Mouse (Mus musculus) limb, embryonic 11.5 days (tissue): ENCODE data around the gene Xk. TPM values are rescaled to one million over a fixed set of nuclear protein-coding genes. Genes with fewer than 3 reads are reported as not detected.
"Not testable (repeated sequence)": the region's sequence is repeated elsewhere in the genome, so short reads cannot be mapped to it uniquely, and the experiment has no call there.

ENCODE experiments used
- ATAC-seq: fragments of 200-750 bp; cut with Nextera tagmentation; 2 replicates; pipeline ENCODE4 v1.8.0; 2017; ENCODE audit warnings: low read depth; ENCODE audit not compliant: insufficient number of reproducible peaks, low FRiP score, low TSS enrichment
- DNase-seq: peaks from one replicate; pipeline ENCODE4 v3.0.0-alpha.2; 2015; ENCODE audit warnings: low spot score
- H3K27ac ChIP-seq: fragments of 300-500 bp; sonication (generic); replicated peaks from 2 replicates; pipeline ENCODE4 v1.5.1; 2014; ENCODE audit warnings: low read depth, mild to moderate bottlenecking, low read length
- H3K27me3 ChIP-seq: fragments of 300-500 bp; sonication (generic); 2 replicates; pipeline ENCODE4 v1.6.1; 2014; ENCODE audit warnings: mild to moderate bottlenecking, low read length, mixed read lengths; ENCODE audit not compliant: control insufficient read depth, insufficient read depth
- H3K36me3 ChIP-seq: fragments of 300-500 bp; sonication (generic); 2 replicates; pipeline ENCODE4 v1.6.1; 2014; ENCODE audit warnings: mild to moderate bottlenecking, low read length, moderate library complexity, mixed read lengths; ENCODE audit not compliant: control insufficient read depth, insufficient read depth
- H3K4me1 ChIP-seq: fragments of 300-500 bp; sonication (generic); 2 replicates; pipeline ENCODE4 v1.6.1; 2014; ENCODE audit warnings: low read length, mixed read lengths; ENCODE audit not compliant: control insufficient read depth, insufficient read depth
- H3K4me2 ChIP-seq: fragments of 300-500 bp; sonication (generic); 2 replicates; pipeline ENCODE4 v1.6.1; 2014; ENCODE audit warnings: low read depth, mild to moderate bottlenecking, moderate library complexity; ENCODE audit not compliant: severe bottlenecking
- H3K4me3 ChIP-seq: fragments of 300-500 bp; sonication (generic); 2 replicates; pipeline ENCODE4 v1.5.1; 2014; ENCODE audit warnings: low read depth, low read length
- H3K9ac ChIP-seq: fragments of 300-500 bp; sonication (generic); 2 replicates; pipeline ENCODE4 v1.6.1; 2014; ENCODE audit warnings: mild to moderate bottlenecking, low read length
- H3K9me3 ChIP-seq: fragments of 300-500 bp; sonication (generic); 2 replicates; pipeline ENCODE4 v1.6.1; 2016; ENCODE audit warnings: low read length; ENCODE audit not compliant: control insufficient read depth
- WGBS: fragments of 180-500 bp; shearing (Covaris S2); extraction: QIAGEN DNeasy Blood & Tissue Kit; methylation state at CpG from one replicate; pipeline ENCODE4 v1.1.7; 2014; 5-methylcytosine and 5-hydroxymethylcytosine counted together
- polyA plus RNA-seq: library from polyadenylated mRNA; unstranded; fragments of >200 nt; fragmentation: Nextera tagmentation; extraction: Ambion mirVana; gene quantifications from 2 replicates; pipeline ENCODE4 v1.2.1, GENCODE M21; 2014

Xk gene
- polyA plus RNA-seq, 1 experiment from 2014 or later: 1.8 TPM

DNA sequence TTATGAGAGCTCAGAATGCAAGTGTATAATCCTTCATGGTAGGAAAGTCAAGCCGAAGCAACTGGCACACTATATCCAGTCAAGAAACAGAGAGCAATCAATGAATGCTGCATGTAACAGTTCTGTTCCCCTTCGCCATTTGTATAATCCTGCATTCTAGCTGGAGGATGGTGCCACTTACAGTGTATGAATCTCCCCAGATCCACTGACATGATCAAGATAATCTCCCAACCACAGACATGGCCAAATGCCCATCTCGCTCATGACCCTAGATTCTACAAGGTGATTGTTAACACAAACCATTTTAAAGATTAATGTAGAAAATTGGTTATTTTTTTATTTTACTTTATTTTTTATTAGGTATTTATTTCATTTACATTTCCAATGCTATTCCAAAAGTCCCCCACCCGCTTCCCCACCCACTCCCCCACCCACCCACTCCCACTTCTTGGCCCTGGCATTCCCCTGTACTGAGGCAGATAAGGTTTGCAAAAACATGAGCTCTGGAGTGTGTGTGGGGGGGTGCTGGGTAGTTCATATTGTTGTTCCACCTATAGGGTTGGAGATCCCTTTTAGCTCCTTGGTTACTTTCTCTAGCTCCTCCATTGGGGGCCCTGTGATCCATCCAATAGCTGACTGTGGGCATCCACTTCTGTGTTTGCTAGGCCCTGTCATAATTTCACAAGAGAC is 20.7 kb downstream of the Xk start:
- DNase-seq, H3K9ac ChIP-seq, ATAC-seq, H3K27me3 ChIP-seq, H3K4me1 ChIP-seq, H3K36me3 ChIP-seq, H3K4me3 ChIP-seq, H3K9me3 ChIP-seq, H3K4me2 ChIP-seq, H3K27ac ChIP-seq: not testable (repeated sequence)
- WGBS: 91% methylated on average over 3 of the region's 4 CpGs

- H3K4me2 ChIP-seq: no peak overlapping the region
- H3K27me3 ChIP-seq: no peaks in the 10 kb centered on the region
- WGBS: 91% methylated on average over 5 of the region's 5 CpGs
- no peak overlapping the region for H3K9ac ChIP-seq
- H3K27ac ChIP-seq: no peak overlapping the region
- H3K9me3 ChIP-seq: no peaks in the 10 kb centered on the region
- no peaks in the 10 kb centered on the region for H3K4me1 ChIP-seq
- DNase-seq: no peak
- no peak overlapping the region for H3K4me3 ChIP-seq
- no peaks in the 10 kb centered on the region for H3K36me3 ChIP-seq
- ATAC-seq: no peak
These were observed 25.9 kb downstream of the Xk start for GRCm38 (mm10) chrX:9298413-9298864.

DNA sequence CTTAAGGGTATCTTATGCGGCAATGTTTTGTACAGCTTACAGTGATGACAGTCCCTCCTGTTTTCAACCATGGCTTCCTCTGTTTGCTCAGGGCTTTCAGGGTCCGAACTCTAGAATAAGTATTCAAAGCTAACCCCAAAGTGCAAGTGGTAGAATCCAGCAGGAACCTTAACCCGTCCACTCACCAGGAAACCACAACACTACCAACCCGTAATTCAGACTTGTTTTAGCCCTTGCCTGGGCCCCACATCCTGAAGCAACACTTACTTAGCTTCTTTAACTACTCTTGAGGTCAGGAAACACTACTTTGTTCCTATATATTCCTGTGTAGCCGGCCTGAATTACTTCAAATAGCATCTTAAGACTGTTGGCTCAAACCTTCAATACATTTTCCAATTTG is 30.2 kb downstream of the Xk start:
- Histone ChIP-seq H3K27me3 (no peaks in the 10 kb centered on the region), H3K4me2 (no peak overlapping the region), H3K4me1 (no peaks in the 10 kb centered on the region), H3K4me3 (no peak overlapping the region), H3K36me3 (no peaks in the 10 kb centered on the region), H3K27ac (no peak overlapping the region), H3K9ac (no peak overlapping the region), H3K9me3 (no peaks in the 10 kb centered on the region)
- no peak for DNase-seq
- ATAC-seq: no peak
- WGBS: 82% methylated on average over 5 of the region's 5 CpGs

DNA sequence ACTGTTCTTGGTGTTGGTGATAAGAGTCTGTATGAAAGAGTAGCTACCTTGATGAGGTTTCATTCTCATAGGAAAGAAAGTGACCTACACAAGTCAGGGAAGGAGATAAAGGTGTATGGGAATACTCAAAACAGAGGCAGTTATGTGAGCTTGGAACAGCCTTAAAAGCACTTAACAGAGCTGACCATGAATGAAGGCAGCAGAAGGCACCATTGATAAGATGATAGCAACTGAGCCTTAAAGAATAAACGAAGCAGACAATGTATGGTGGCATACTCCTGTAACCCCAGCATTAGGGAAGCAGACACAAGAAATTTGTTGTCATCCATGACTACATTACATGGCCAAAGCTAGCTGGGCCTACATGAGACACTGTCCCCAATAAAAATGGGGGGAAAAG is 30.9 kb downstream of the Xk start:
- DNase-seq (no peak), ATAC-seq (no peak)
- H3K9ac ChIP-seq: no peak overlapping the region
- no peak overlapping the region for H3K4me2 ChIP-seq
- no peaks in the 10 kb centered on the region for H3K9me3 ChIP-seq
- H3K36me3 ChIP-seq: no peaks in the 10 kb centered on the region
- no peaks in the 10 kb centered on the region for H3K4me1 ChIP-seq
- WGBS: 72% methylated on average over 1 of the region's 1 CpGs
- H3K4me3 ChIP-seq: no peak overlapping the region
- no peak overlapping the region for H3K27ac ChIP-seq
- no peaks in the 10 kb centered on the region for H3K27me3 ChIP-seq

DNA sequence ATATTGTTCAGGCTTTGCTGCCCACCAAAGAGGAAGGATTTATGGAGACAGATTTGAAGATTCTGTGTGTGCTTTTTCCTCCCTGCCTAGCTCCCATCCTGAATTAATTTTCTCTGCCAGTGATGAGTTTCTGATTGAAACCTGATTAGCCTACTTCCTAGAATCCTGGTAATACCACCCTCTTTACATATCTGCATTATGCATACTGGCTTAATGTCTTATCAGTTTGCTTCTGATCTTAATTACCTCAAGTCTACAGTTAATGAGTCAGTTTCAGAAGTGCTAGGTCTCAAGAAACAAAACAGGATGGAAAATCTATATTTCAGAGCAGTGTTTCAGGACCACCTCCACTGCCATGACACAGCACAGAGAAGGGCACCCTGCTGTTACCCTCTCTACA is 43.9 kb downstream of the Xk start:
- not testable (repeated sequence) for H3K4me2 ChIP-seq

DNA sequence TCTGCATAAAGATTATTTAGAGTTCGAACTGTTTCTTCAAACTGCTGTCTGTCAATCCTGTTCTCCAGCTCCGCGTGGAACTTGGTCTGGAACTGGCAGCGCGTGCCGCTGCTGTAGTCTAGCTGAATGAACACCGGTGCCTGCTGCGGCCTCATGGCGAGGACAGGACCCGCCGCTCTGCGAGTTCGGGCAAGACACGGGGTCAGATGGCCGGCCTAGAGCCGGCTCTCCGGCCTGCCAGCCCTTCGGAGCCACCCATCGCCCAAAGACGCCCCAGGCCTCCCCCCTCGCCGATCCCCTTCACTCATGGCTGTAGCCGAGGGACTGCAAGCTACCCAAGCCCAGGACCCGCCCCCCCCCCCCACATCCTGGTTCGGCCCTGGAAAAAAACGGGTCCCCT is 55.4 kb downstream of the Xk start:
- H3K27ac ChIP-seq, H3K36me3 ChIP-seq, H3K9me3 ChIP-seq, H3K9ac ChIP-seq, H3K4me1 ChIP-seq, H3K27me3 ChIP-seq, H3K4me3 ChIP-seq, DNase-seq, H3K4me2 ChIP-seq, ATAC-seq: not testable (repeated sequence)
- whole genome bisulfite sequencing: 88% methylated on average over 25 of the region's 26 CpGs

More for the DNA sequence above, 43.9 kb downstream of the Xk start:
- DNase-seq, H3K4me1 ChIP-seq, H3K4me3 ChIP-seq, H3K27me3 ChIP-seq, H3K36me3 ChIP-seq, H3K9ac ChIP-seq, ATAC-seq, H3K9me3 ChIP-seq, H3K27ac ChIP-seq: not testable (repeated sequence)

GRCm38 (mm10) chrX:9332366-9332962 is 59.9 kb downstream of the Xk start:
- not testable (repeated sequence) for H3K27me3 ChIP-seq, H3K9me3 ChIP-seq, H3K27ac ChIP-seq, H3K4me3 ChIP-seq, H3K4me2 ChIP-seq, H3K4me1 ChIP-seq, ATAC-seq, H3K36me3 ChIP-seq, DNase-seq, H3K9ac ChIP-seq
- WGBS: 89% methylated on average over 12 of the region's 12 CpGs

GRCm38 (mm10) chrX:9333035-9333434 is 60.5 kb downstream of the Xk start:
- DNase-seq, H3K36me3 ChIP-seq, H3K9ac ChIP-seq, H3K4me2 ChIP-seq, H3K4me3 ChIP-seq, H3K4me1 ChIP-seq, H3K9me3 ChIP-seq, ATAC-seq, H3K27ac ChIP-seq, H3K27me3 ChIP-seq: not testable (repeated sequence)
- 50% methylated on average over 2 of the region's 2 CpGs for WGBS

DNA sequence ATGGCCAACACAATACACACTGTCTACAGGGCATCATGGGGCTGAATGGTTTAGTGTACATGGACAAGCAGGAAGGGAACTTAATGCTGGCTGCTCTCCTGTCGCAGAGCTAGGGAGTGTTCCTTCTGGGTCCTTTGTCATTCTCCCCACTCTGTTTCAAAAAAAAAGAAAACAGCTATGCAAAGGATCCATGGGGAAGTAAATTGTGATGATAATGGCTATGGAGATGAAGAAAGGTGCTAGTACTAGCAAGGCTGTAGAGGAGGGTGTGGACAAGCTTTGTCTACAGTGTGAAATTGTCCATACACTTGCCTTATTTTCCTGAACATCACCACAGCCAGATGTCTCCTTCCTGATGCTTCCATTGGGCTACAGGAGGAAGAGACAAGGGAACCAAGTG is 62.4 kb downstream of the Xk start:
- not testable (repeated sequence) for DNase-seq, H3K9me3 ChIP-seq, H3K4me1 ChIP-seq, H3K4me3 ChIP-seq, H3K36me3 ChIP-seq, H3K27me3 ChIP-seq, H3K4me2 ChIP-seq, H3K27ac ChIP-seq, ATAC-seq, H3K9ac ChIP-seq
- WGBS: 59% methylated on average over 1 of the region's 1 CpGs
